Mouse (Mus musculus): ENCODE measurements around the gene Igdcc4. TPM values are rescaled to one million over a fixed set of nuclear protein-coding genes. Genes with fewer than 3 reads are reported as not detected.

Igdcc4 gene
- total RNA-seq, 2 experiments from 2014 or later: 24.4 to 26.6 TPM

DNA sequence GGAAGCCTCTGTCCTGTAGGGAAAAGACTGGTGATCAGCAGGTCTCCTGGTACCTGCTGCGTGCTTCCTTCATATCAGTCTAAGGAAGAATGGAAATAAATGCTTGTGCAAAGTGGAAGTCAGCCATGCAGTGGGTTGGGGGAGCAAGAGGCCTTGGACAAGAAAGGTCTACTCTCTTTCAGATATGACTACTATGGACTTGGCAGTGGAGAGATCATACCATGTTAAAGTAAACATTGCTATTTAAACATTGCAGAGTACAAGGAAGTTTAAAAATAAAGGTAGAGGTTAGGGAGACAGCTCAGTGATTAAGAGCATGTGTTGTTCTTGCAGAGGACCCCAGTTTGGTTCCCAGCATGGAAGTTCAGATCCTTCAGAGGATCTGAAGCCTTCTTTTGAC is 6.6 kb downstream of the Igdcc4 start:
- no peak for DNase-seq
- intact Hi-C loops (cut with DNase I): no loop called here

DNA sequence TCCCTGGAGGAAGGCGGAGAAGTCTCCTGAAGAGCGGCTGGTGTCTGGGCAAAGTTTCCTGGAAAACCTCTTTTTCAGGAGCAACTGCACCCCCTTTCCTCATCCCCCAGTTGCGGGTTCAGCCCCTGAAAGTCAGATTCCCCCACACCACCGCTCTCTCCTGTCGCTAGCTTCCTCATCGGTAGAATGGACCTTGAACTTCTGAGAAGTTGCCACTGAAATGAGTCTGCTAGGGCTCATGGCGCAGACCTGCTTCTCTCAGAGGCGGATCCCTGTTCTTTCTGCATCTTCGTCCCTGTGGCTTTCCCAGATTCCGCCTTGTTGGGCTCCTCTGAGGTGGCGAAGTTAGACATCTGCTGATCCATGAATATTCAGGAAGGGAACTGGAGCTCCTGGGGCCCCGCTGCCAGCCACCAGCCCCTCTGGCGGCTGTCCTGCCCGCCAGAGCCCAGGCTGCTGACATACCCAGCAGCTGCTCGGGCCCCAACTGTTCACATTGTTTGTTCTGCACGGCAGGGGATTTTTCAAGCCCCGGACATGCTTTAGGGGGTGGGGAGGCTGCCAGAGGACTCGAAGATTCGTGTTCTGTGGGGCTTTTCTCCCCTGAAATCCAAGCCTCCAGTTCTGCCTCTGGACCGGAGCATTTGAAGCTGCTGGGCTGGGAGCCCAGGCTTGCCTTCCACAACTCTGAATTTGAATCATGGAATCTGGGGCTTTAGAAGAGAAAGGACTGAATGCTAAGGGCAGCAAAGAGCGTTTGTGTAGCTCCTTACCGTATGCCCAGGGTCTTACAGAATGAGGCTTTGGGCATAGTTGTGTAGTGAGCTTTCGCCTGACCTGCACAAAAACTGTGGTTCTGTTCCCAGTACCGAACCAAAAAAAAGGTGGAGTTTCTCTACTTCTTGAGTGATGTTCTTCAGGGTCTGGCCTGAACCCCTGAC is 8.1 kb downstream of the Igdcc4 start:
- no peak for DNase-seq
- intact Hi-C loops (cut with DNase I): no loop called here

DNA sequence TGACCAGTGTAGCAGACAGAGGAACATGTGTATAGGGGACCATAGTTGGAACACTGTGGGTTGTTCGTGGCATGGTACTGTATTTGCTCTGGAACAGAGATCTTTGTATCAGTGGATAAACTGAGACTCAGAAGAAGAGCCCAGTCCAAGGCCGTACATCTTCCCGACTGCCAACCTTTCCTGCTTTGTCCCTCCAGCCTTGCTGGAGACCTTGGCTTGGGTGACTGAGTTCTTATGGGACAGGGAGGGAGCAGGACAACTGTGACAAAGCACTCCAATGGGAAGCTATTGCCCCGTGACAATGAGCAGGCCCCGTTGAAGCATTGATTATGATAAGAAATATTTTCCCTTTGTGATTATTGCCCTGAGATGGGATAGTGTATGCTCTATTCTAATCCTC is 10.4 kb downstream of the Igdcc4 start:
- intact Hi-C loops (cut with DNase I): no loop called here

DNA sequence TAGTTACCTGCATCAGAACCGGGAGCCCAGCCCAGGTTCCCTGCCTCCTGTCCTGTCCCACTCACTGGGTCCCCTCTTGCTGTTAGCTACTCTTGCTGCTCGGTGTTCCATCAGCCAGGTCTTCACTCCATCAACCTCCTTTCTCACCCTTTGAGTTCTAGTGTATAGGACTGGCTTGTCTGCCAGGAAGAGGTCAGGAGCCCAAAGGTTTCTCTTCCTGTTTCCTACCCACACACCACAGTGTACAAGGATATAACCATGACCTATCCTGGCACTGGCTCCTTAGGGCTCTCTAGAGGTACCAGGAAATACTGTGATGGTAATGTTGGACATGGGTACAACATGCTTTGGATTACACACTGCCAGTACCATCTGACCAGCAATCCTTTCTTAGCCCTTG is 12.4 kb downstream of the Igdcc4 start:
- DNase-seq: no peak
- intact Hi-C loops (cut with DNase I): no loop called here

More for the DNA sequence above, 10.4 kb downstream of the Igdcc4 start:
- DNase-seq: no peak

DNA sequence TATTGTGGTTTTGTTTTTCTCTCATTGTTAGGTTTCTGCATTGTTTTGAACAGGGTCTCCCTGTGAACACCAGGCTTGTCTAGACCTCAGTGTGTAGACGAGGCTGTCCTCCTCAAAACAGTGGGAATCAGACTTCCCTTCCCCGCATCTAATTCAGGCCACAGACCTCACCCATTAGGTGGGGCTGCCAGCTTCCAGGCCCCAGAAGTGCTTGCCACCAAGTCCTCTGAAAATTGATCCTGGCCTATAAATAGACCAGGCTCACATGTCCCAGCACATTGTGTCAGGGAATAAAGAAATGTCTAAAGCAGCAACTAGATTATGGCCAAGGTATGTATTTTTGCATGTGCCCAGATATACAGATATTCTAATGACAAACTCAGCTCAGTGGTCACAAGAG is 14.6 kb downstream of the Igdcc4 start:
- intact Hi-C loops (cut with DNase I): no loop called here
- DNase-seq: no peak

DNA sequence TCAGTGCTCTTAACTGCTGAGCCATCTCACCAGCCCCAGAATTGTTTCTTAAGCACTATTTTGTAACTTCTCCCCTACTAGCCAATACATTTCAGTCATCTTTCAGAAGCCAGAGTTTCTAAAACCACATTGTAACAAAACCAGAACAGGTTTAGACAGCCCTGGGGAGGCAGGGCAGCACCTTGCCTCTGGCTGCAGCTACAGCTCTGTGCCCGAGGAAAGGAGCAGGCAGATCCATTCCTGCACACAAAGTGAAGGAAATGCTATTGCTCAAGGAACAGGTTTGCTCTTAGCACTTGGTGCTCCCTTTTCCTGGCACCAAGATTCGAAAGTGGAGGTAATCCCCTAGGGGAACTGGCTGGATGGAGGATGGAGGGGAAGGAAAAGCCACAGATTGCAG is 16.2 kb downstream of the Igdcc4 start:
- no peak for DNase-seq
- intact Hi-C loops (cut with DNase I): no loop called here

DNA sequence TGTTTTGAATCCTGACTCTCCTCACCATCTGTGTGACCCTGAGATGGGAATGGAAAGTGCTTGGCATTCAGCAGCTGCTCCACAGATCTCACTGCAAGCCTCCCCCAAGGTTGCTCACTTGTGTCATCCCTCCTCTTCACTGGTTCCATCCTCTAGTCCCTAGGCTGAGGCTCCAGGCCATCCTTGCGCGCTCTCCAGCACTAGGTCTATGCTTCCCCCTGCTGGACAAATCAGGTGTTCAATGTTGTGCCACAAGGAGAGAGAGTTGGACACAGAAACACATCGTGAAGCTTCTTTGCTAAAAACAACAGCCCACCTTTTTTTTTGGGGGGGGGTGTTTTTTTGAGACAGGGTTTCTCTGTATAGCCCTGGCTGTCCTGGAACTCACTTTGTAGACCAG is 19.6 kb downstream of the Igdcc4 start:
- intact Hi-C loops (cut with DNase I): loop anchor here (5.0 kb wide), 3 partner anchors 49 to 109 kb away; partner anchors contain the start of gene Dpp8
- DNase-seq: peak; percentile 52 to 68

DNA sequence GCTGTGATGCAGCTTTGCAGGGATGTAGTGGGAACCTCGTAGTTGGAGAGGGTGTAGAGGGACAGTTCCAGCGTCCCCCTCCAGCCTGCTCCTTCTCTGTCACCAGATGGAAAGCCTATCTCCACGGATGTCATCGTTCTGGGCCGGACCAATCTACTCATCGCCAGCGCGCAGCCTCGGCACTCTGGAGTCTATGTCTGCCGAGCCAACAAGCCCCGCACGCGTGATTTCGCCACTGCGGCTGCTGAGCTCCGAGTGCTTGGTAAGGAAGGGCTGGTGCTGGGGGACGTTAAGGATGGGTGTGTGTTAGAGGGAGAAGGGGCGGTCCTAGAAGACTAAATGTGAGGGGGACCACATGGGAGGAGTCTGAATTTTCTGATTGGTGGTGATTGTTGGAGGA is 21.3 kb downstream of the Igdcc4 start:
- no peak for DNase-seq
- intact Hi-C loops (cut with DNase I): loop anchor here (5.0 kb wide), 3 partner anchors 50 to 110 kb away; partner anchors contain the start of gene Dpp8

DNA sequence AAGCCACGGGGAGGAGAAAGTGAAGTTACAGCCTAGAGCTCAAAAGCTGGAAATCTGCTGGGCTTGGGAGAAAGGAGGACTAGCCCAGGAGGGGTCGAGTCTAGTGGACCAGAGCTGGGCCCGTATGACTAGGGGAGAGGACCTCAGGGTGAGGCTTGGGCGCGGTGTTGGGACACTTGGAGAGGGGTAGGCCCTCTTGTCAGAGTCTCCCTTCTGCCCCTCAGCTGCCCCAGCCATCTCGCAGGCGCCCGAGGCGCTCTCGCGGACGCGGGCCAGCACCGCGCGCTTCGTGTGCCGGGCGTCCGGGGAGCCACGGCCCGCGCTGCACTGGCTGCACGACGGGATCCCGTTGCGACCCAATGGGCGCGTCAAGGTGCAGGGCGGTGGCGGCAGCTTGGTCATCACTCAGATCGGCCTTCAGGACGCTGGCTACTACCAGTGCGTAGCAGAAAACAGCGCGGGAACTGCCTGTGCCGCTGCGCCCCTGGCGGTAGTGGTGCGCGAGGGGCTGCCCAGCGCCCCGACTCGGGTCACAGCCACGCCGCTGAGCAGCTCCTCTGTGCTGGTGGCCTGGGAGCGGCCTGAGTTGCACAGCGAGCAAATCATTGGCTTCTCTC is 22.4 kb downstream of the Igdcc4 start:
- no peak for DNase-seq
- intact Hi-C loops (cut with DNase I): loop anchor here (5.0 kb wide), 3 partner anchors 51 to 111 kb away; partner anchors contain the start of gene Dpp8

DNA sequence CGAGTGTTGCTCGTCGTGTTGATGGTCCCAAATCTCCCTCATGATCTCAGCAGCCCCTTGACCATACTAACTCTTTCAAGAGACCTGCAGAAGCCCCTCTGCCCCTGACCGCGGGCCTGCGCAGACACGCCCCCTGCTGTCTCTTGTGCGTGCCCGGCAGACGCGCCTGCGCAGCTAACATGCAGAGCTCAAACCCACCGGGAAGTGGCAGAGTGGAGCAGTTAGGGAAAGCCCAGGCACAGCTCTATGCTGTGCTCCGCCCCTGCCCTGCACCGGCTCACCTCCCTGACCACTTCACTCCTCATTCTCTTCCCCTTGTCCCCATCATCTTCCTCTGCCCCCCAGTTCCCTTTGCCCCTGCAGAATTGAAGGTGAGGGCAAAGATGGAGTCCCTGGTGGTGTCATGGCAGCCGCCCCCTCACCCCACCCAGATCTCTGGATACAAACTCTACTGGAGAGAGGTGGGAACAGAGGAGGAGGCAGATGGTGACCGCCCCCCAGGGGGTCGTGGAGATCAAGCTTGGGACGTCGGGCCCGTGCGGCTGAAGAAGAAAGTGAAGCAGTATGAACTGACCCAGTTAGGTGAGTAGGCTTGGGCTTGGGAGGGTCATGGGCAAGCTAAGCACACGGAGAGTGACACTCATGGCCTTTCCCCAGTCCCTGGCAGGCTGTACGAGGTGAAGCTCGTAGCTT is 27.0 kb downstream of the Igdcc4 start:
- intact Hi-C loops (cut with DNase I): no loop called here
- DNase-seq: no peak

DNA sequence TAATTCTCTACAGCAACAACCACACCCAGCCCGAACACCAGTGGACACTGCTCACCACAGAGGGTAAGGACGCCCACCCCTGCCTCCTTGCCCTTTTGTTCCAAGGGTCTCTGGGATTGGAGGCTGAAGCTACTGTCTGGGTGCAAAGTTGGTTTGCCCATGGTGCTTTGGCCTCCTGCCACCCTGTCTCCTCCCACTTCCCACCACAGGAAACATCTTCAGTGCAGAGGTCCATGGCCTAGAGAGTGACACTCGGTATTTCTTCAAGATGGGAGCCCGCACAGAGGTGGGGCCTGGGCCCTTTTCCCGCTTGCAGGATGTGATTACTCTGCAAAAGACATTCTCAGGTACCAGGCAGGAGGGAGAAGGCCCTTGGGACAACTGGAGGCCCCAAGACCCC is 30.4 kb downstream of the Igdcc4 start:
- intact Hi-C loops (cut with DNase I): no loop called here
- DNase-seq: no peak

DNA sequence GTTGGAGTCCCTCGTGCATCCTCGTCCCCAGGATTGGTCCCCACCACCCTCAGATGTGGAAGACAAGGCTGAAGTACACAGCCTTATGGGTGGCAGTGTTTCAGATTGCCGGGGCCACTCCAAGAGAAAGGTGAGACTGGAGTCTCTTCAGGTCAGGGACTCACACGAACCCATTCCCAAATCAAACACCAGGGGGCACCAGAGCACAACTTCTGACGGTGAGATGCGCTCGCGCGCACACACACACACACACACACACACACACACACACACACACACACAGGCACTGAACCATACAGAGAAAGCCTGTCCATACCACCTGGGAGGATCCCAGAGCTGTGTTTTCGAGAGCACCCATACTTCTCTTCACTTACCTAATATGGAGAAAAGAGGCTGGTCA is 32.5 kb downstream of the Igdcc4 start:
- intact Hi-C loops (cut with DNase I): loop anchor here (1.0 to 2.0 kb wide), 2 partner anchors 27 to 55 kb away; no protein-coding TSS in a partner anchor
- DNase-seq: peak; percentile 64 to 65

DNA sequence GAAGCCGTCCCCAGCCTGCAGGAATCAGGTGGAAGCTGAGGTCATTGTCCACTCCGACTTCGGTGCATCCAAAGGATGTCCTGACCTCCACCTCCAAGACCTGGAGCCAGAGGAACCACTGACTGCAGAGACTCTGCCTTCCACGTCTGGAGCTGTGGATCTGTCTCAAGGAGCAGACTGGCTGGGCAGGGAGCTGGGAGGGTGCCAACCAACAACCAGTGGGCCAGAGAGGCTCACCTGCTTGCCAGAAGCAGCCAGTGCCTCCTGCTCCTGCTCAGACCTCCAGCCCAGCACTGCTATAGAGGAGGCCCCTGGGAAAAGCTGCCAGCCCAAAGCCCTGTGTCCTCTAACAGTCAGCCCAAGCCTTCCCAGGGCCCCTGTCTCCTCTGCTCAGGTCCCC is 33.8 kb downstream of the Igdcc4 start:
- DNase-seq: no peak
- intact Hi-C loops (cut with DNase I): loop anchor here (2.0 to 5.0 kb wide), 2 partner anchors 26 to 147 kb away; no protein-coding TSS in a partner anchor

DNA sequence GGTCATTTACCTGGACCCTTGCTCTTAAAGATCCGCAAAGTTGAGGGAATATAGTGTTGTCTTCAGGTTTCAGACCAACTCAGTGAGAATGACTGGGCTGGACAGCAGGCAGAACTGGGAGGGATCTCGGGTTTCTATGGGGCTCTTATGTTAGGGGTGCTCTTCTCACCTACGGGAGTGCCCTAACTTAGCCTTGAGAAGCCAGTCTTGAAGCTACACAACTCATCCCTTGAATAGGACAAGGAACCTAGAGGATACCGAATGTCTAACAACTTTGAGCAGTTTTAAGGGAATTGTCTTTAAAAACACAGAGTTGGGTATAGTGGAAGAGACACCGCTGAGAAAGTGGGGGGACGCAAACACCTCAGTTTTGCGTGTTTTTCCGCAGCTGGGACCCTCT is 39.2 kb downstream of the Igdcc4 start:
- DNase-seq: no peak
- intact Hi-C loops (cut with DNase I): no loop called here

DNA sequence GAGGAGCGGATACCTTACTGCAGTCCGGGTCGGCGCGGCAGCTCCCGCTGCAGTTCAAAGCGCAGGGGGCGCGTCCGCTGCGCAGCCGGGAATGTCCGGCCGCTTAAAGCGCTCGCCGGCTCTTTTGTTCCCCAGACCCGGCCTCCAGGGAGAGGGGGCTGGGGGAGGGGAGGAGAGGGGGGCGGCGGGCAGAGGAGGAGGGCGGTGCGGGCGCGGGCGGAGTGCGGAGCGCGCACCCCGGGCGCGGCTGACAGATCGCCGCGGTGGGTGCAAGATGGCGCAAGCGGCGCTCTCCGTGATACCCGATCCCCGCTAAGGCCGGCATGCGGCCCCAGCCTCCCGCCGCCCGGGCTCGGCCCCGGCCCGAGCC is 39.6 kb downstream of the Igdcc4 start, which contains the start of gene Igdcc3:
Igdcc3 (plus strand) TSS at position 254 of the 370 bp plus-strand sequence.
- intact Hi-C loops (cut with DNase I): no loop called here
- DNase-seq: peak in 1 of 2 experiments; percentile 42

DNA sequence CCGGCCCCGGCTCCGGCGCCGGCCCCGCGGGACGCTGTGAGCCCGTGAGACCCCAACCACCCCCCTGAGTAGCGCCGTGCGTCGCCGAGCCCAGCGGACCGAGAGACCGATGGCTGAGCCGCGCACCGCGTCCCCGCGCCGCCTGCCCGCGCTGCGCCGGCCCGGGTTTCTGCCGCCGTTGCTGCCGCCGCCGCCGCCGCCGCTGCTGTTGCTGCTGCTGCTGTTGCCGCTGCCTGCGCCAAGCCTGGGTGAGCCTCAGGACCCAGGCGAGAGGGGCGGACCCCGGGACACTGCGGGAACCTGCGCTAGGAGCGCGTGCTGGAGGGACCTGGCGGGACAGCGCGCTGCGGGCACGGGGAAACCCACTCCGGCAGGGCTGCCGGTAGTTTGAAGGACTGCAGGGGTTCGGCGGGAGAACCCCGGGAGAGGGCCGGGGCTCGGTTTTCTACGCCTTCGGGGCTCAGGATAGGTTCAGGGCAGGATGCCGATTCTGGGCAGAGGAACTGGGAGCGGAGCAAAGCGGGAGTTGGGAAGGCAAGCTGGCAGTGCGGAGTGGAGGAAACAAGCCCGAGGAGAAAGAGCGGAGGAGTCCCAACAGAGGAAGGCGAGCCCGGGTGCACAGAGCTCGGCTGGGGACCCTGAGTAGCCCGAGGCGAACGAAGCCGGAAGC is 40.2 kb downstream of the Igdcc4 start:
- intact Hi-C loops (cut with DNase I): no loop called here
- DNase-seq: peak; percentile 23 to 47

DNA sequence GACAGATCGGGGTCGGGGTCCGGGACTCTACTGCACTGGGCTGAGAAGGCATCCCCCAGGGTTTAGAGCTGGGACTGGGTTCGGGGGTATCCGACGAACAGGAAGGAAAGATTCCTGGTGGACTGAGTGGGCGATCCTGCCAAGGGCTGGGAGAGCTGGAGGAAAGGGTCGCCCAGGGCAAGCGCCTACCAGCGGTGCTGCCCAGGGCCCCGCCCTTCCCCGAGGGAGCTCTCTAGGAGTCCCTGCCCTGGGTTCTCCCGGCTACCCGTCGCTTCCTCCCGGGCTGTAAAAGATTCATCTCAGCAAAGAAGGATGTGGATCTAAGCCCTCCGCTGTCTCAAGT is 40.7 kb downstream of the Igdcc4 start:
- DNase-seq: no peak
- intact Hi-C loops (cut with DNase I): no loop called here

DNA sequence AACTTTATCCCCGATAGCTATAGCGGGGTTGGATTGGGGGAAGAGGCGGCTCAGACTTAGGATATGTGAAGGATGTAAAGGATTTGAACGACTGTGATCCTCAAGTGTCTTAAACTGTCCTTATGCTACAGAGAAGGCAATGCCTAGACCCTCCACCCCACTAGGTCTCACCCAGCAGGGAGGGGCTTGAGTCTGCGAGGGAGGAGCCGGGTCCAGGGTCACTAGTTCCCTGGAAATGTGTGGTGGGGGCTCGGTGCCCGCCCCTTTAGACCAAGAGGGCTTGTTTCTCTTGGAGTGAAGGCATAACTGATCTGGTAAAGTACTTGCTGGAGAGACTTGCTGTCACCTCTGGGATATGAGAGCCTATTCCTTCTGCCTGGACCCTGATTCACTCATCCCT is 41.1 kb downstream of the Igdcc4 start:
- no peak for DNase-seq
- intact Hi-C loops (cut with DNase I): no loop called here

DNA sequence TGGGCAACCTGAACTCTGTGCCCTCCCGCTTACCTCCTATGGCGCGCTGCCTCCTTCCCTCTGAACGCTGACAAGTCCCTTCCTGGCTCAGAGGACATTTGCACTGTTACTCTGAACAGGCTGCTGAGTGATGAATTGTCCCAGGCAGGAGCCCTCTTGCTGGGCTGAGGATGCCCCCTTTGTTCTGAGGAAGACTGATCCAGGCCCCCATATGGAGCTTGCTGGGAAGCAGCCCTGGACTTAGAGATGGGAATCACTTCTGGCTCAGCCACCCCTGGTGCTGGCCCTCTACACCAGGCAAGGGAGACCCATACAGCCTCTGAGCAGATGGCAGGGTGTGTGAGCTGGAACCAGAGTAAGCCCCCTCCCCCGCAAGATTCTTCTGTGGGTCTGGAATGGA is 44.7 kb downstream of the Igdcc4 start:
- DNase-seq: no peak
- intact Hi-C loops (cut with DNase I): no loop called here

DNA sequence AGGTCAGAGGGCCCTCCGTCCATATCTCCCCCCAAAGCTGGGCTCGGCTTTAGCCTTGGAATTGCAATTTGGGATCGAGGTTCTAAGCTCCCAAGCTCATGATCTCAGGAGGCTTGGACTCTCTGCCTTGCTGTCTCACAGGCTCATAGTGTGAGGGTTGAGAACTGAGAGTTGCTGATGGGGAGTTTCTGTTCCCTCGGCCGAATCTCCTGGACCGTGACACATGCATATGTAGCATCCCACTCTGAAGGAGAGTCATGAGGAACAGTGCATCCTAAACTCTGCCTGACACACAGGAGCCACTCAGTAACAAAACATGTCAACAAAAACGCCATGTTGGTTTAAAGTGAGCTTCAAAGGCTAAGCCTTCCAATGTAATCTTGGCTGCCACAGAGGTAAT is 47.2 kb downstream of the Igdcc4 start:
- no peak for DNase-seq
- intact Hi-C loops (cut with DNase I): no loop called here

Measured in gastrocnemius, postnatal 36 days (tissue).